Comparison of ENCODE assay signal across 15 mouse cellular contexts in the genomic region with DNA sequence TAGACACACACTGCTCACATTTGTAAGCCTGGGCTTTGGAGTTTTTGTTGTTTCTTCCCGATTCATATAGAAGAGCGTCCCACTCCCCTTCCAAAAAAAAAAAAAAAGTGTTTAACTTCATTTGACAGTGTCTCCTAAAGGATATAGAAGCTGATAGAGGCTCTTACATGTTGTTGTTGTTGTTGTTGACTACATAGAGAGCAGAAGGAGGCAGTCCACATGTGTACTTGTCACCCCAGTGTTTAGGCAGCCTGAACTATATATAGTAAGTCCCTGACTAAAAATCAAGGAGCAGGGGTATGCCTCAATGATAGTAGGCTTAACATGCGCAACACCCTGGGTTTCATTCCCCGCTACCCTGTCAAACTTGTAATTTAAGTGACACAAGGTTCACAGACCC. TPM values are rescaled to one million over a fixed set of nuclear protein-coding genes. Genes with fewer than 3 reads are reported as not detected.
DNase-seq lines count a peak whose midpoint lies in the region; ATAC-seq and TF ChIP-seq lines count a peak whose summit lies in the region.
"Had no signal": no experiment of that assay in that cellular context is flagged by ENCODE, and none has a peak within 500 bp of the region (broad histone marks: within the 10 kb centered on the region; RNA-seq: fewer than 3 reads in every experiment).

No protein-coding gene starts in this region.

- no peaks in the 10 kb centered on the region for H3K9me3 ChIP-seq in heart, embryonic 14.5 days (ENCODE audit: control insufficient read depth, low read length)
- H3K9me3 ChIP-seq in kidney, postnatal 0 days (replicated peaks; ENCODE audit: low read length) = no peaks in the 10 kb centered on the region
- H3K9me3 ChIP-seq: hindbrain, embryonic 13.5 days; stomach, embryonic 15.5 days had no signal

- no peak for DNase-seq in heart, adult 18-20 months
- DNase-seq in kidney, postnatal 0 days (ENCODE audit: low spot score) = no peak
- DNase-seq in kidney, adult 2 months = no peak
- peak; percentile 81 for DNase-seq in adipocyte (ENCODE audit: low spot score)
- no peak for DNase-seq in gastrocnemius, adult 2 months
- DNase-seq: adrenal gland, postnatal 14 days; cerebellum, adult 2 months; gastrocnemius, postnatal 14 days; right cerebral cortex, adult 18-20 months; thymus, postnatal 14 days had no signal

- no peak overlapping the region for H3K4me3 ChIP-seq in heart, embryonic 14.5 days (ENCODE audit: control insufficient read depth in 1 of 2, insufficient read depth in 1 of 2, low read depth in 1 of 2, low read length in 2 of 2)
- H3K4me3 ChIP-seq in kidney, postnatal 0 days (replicated peaks; ENCODE audit: low read depth, low read length) = no peak overlapping the region
- no peak overlapping the region for H3K4me3 ChIP-seq in kidney, adult 2 months (ENCODE audit: insufficient read depth, low read depth, low read length)
- H3K4me3 ChIP-seq in embryonic fibroblast, embryonic 13.5 days (ENCODE audit: insufficient read depth, low read length) = no peak overlapping the region
- H3K4me3 ChIP-seq in gastrocnemius, adult 2 months = no peak overlapping the region
- H3K4me3 ChIP-seq: hindbrain, embryonic 13.5 days; stomach, embryonic 15.5 days had no signal

- H3K27ac ChIP-seq in heart, embryonic 14.5 days (replicated peaks in 1 of 2; ENCODE audit: control insufficient read depth in 1 of 2, insufficient read depth in 1 of 2, low read depth in 2 of 2, low read length in 2 of 2) = peak overlapping the region in 1 of 2 experiments; percentile 15; a peak in 1 of 4 replicates
- no peak overlapping the region for H3K27ac ChIP-seq in kidney, postnatal 0 days
- H3K27ac ChIP-seq in kidney, adult 2 months (ENCODE audit: insufficient read depth, low read depth, low read length) = no peak overlapping the region
- peak overlapping the region; percentile 94 for H3K27ac ChIP-seq in embryonic fibroblast, embryonic 13.5 days (ENCODE audit: insufficient read depth, low read length)
- H3K27ac ChIP-seq in gastrocnemius, adult 2 months = no peak overlapping the region
- H3K27ac ChIP-seq: hindbrain, embryonic 13.5 days had no signal

- H3K4me2 ChIP-seq in heart, embryonic 14.5 days (ENCODE audit: low read length) = peak overlapping the region; percentile 64
- H3K4me2 ChIP-seq in kidney, postnatal 0 days (ENCODE audit: low read length) = peak overlapping the region; percentile 82; the same call in 1 of the 2 replicates
- H3K4me2 ChIP-seq: hindbrain, embryonic 13.5 days; stomach, embryonic 15.5 days had no signal

- ATAC-seq in heart, embryonic 14.5 days (ENCODE audit: insufficient number of reproducible peaks, insufficient read depth, low FRiP score, low read depth) = no peak
- no peak for ATAC-seq in kidney, postnatal 0 days (replicated peaks; ENCODE audit: low FRiP score, low read depth)
- ATAC-seq: CD4-positive, CD25-positive, alpha-beta regulatory T cell, adult 4 months had no signal

- no peak for TF ChIP-seq CTCF in kidney, postnatal 0 days (IDR thresholded peaks at IDR 0.05; ENCODE audit: low read depth)
- TF ChIP-seq CTCF in kidney, adult 2 months (conservative IDR thresholded peaks at IDR 0.05; ENCODE audit: insufficient read depth, insufficient read length, low read depth, low read length) = no peak
- TF ChIP-seq CTCF in embryonic fibroblast, embryonic 13.5 days (IDR thresholded peaks at IDR 0.05; ENCODE audit: borderline replicate concordance, insufficient read depth, low read length) = no peak
- TF ChIP-seq CTCF in gastrocnemius, adult 2 months (IDR thresholded peaks at IDR 0.05) = no peak

- H3K9ac ChIP-seq in heart, embryonic 14.5 days (ENCODE audit: low read length) = no peak overlapping the region
- H3K9ac ChIP-seq in kidney, postnatal 0 days (ENCODE audit: low read depth, low read length) = no peak overlapping the region
- H3K9ac ChIP-seq: hindbrain, embryonic 13.5 days; stomach, embryonic 15.5 days had no signal

- H3K27me3 ChIP-seq in heart, embryonic 14.5 days (ENCODE audit: control insufficient read depth, insufficient read depth, low read length) = no peaks in the 10 kb centered on the region
- H3K27me3 ChIP-seq in kidney, postnatal 0 days (ENCODE audit: insufficient read depth, low read length) = no peaks in the 10 kb centered on the region
- no peaks in the 10 kb centered on the region for H3K27me3 ChIP-seq in kidney, adult 2 months (replicated peaks; ENCODE audit: control insufficient read depth, insufficient read depth, low read length)
- H3K27me3 ChIP-seq: stomach, embryonic 15.5 days had no signal

- WGBS in heart, embryonic 14.5 days = 40% methylated on average over 4 of the region's 4 CpGs
- 68% methylated on average over 4 of the region's 4 CpGs for WGBS in kidney, postnatal 0 days
- WGBS in kidney, adult 2 months = 77% methylated on average over 4 of the region's 4 CpGs

- no peaks in the 10 kb centered on the region for H3K36me3 ChIP-seq in heart, embryonic 14.5 days (ENCODE audit: control insufficient read depth, insufficient read depth, low read length)
- H3K36me3 ChIP-seq in kidney, postnatal 0 days (ENCODE audit: insufficient read depth, low read length) = no peaks in the 10 kb centered on the region
- H3K36me3 ChIP-seq in kidney, adult 2 months (ENCODE audit: control insufficient read depth, insufficient read depth, low read length) = no peaks in the 10 kb centered on the region
- H3K36me3 ChIP-seq: hindbrain, embryonic 13.5 days; stomach, embryonic 15.5 days had no signal

- H3K4me1 ChIP-seq in heart, embryonic 14.5 days (ENCODE audit: control insufficient read depth in 2 of 2, insufficient read depth in 2 of 2, low read length in 2 of 2) = peaks cover 4 to 26% of the 10 kb centered on the region in 2 experiments; a peak in 3 of 4 replicates
- no peaks in the 10 kb centered on the region; the same call in 1 of the 2 replicates for H3K4me1 ChIP-seq in kidney, postnatal 0 days (replicated peaks; ENCODE audit: insufficient read depth, low read length)
- H3K4me1 ChIP-seq in kidney, adult 2 months (ENCODE audit: control insufficient read depth, insufficient read depth, low read length) = no peaks in the 10 kb centered on the region; the same call in none of the 2 replicates
- peaks cover 9% of the 10 kb centered on the region for H3K4me1 ChIP-seq in embryonic fibroblast, embryonic 13.5 days (ENCODE audit: control insufficient read depth, insufficient read depth, low read length)

- no peak for TF ChIP-seq POLR2A in kidney, adult 2 months (IDR thresholded peaks at IDR 0.05; ENCODE audit: low read depth, low read length)
- no peak for TF ChIP-seq POLR2A in embryonic fibroblast, embryonic 13.5 days (IDR thresholded peaks at IDR 0.05; ENCODE audit: low read depth, low read length)

- intact Hi-C loops in gastrocnemius, adult 2 months (cut with DNase I) = loop anchor here (5.0 kb wide), 1 partner anchor 61 kb away; no protein-coding TSS in a partner anchor

RNA-seq across cellular contexts. Expression of gene Frs2, which starts 3.3 kb away (rescaled TPM):
- polyA plus RNA-seq in heart, embryonic 14.5 days (2014; fragmentation: Nextera tagmentation; extraction: Ambion mirVana) = 25.4 and 26.1 TPM in 2 replicates
- total RNA-seq in heart, adult 18-20 months (2021) = 10 to 100 TPM; 15.3 to 16.4 TPM
- 17.8 and 18.5 TPM in 2 replicates for polyA plus RNA-seq in kidney, postnatal 0 days (2015; fragmentation: Nextera tagmentation; extraction: Ambion mirVana)
- polyA plus RNA-seq in kidney, adult 2 months (2012; rRNA removed) = 13.0 and 13.2 TPM in 2 replicates
- polyA plus RNA-seq in embryonic fibroblast, embryonic 13.5 days (2011; ENCODE audit: insufficient read length, low read depth, missing spikeins) = 54.8 and 61.5 TPM in 2 replicates
- total RNA-seq in gastrocnemius, adult 2 months (2021) = 10 to 100 TPM in 1 of 2 experiments, 1 to 10 TPM in 1; 8.1 to 11.5 TPM
